Mouse (Mus musculus): ENCODE measurements around the gene Actl6b.

Actl6b gene

DNA sequence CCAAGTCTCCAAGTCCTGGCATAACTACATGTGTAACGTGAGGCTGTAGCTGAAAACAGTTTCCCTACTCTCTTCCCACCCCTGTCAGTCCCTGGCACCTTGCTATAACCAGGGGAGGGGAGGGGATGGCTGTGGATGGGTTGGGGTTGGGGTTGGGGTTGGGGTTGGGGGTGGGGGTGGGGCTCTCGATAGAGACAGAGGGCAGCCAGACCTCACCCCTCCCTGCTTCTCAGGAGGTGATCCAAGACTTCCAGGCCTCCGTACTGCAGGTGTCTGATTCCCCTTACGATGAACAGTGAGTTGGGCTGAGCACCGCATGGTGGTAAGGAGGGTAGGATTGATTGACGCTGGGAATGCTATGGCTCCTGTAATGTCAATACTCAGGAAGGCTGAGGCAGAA is 12.4 kb downstream of the Actl6b start:
- no peak for DNase-seq

DNA sequence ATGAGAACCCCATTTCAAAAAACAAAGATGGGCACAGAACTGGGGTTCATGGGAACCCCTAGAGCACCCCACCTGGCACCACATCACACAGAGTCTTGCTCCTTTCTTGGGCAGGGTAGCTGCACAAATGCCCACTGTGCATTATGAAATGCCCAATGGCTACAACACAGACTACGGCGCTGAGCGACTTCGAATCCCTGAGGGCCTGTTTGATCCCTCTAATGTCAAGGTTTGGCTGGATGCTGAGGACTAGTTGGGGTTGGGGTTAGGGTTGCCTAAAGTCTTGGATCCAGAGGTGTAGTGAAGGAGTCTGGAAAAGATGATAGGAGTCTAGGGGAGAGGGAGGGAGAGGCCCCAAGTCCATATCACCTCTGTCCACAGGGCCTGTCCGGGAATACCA is 13.1 kb downstream of the Actl6b start:
- no peak for DNase-seq

DNA sequence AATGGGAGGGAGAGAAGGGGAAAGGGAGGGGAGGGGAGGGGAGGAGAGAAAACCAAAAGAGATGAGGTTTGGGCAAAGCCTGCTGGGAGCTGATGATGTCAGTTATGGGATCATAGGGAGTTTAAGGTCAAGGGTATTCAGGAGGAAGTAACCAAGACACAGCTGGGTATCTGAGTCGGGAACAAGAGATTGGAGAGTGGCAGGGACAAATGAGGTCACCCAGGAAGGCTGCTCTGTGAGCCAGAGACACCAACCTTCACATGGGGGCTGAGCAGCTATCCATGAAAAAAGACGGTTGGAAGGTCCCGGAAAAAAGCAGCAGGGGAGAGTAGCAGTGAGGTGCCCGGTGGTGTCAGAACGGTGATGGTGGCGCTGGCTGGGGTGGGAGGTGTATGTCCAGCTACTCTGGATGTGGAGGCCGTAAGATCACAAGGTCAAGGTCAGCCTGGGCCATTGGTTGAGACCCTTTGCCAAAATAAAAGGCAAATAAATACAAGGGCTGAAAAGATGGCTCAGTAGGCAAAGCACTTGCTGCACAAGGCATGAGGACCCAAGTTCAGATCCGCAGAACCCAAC is 15.0 kb downstream of the Actl6b start:
- DNase-seq, result no peak

DNA sequence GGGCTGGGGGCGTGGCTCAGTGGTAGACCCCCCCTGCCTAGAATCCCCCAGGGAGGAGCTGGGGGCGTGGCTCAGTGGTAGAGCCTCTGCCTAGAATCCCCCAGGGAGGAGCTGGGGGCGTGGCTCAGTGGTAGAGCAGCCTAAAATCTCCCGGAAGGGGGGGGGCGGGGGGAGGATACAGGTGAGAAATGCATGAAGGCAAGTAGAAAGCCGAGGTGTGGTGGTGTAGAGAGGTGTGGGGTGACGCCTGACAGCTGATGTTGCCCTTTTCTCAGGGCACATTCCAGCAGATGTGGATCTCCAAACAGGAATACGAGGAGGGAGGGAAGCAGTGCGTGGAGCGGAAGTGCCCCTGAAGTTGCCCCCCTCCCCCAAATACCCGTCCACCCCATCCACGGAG is 15.7 kb downstream of the Actl6b start:
- DNase-seq, result no peak

DNA sequence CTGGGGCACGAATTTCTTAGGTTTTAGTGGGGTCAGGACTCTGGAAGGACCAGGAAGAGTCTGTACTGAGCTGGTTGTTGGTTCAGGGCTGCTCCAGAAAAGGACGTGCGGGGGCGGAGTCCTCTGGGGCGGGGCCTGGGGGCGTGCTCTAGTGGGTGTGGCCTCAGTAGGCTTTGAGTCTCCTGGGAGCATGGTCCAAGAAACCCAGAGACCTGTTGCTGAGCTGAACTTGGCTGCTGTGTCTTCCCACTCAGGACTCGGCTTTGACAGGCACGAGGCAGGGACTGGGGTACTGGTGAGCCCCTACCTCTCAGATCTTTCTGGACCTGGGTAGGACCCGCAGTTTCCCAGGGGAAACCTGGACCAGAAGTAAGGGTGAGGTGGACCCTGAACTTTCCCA is 16.3 kb downstream of the Actl6b start, which contains the start of gene Tfr2:
Tfr2 (plus strand) TSS at position 176 of the 400 bp plus-strand sequence.
- peak; percentile 60 to 82 for DNase-seq

DNA sequence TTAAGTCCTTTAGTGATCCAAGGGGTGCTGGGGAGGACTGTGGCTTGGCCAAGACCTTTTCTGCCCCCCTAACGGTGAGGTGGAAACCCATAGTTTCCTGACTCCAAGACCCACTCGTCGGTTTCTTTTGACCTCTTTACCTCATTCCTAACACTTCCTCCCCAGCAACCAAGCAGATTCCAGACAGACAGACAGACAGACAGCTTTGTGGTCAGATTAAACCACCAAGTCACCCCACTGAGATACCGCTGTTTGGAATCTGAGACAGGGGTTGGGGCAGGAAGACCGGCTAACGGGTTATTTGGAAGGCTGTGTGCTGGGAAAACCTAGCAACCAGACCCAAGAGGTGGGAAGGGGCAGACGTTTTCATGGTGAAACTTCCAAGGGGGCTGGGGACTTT is 16.9 kb downstream of the Actl6b start:
- no peak for DNase-seq

DNA sequence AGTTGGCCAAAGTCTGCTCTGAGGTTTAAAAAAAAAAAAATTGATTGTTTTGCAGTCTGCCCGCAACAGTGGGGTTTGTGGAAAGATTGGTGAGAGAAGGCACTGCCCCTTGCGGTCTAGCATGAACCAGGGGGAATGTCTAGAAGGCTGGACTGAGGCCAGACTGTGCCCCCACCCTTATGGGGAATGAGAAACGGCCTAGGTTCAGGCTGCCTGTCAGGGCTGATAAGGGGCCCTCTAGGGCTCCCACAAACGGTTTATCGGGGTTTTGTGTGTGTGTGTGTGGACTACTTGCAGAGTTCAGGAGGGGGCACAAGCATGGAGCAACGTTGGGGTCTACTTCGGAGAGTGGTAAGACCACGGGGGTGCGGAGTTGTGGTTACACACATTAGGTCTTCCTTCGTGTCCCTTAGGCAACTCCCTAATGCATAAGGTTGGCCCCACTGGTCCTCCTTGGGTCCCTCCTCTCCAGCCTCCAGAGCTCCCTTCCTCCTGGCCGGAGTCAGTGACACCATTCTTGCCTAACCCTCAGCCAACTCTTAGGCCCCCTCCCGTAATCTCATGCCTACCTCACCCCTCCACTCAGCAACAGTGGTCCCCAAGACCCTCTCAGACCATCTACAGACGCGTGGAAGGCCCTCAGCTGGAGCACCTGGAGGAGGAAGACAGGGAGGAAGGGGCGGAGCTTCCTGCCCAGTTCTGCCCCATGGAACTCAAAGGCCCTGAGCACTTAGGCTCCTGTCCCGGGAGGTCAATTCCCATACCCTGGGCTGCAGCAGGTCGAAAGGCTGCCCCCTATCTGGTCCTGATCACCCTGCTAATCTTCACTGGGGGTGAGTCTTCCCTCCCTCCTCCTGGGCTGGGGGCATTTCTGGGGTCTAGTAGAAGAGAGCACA is 17.6 kb downstream of the Actl6b start:
- DNase-seq, result no peak

DNA sequence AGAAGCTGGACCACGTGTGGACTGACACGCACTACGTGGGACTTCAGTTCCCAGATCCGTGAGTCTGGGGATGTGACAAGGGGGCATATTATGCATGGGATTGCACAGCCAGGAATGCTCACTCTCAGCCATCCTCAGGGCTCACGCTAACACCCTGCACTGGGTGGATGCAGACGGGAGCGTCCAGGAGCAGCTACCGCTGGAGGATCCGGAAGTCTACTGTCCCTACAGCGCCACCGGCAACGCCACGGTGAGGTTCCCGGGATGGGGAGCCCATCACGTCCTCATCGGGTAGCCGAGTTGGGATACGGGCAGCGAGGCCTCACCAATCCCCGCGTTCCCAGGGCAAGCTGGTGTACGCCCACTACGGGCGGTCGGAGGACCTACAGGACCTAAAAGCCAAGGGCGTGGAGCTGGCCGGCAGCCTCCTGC is 21.2 kb downstream of the Actl6b start:
- peak; percentile 27 to 58 for DNase-seq

DNA sequence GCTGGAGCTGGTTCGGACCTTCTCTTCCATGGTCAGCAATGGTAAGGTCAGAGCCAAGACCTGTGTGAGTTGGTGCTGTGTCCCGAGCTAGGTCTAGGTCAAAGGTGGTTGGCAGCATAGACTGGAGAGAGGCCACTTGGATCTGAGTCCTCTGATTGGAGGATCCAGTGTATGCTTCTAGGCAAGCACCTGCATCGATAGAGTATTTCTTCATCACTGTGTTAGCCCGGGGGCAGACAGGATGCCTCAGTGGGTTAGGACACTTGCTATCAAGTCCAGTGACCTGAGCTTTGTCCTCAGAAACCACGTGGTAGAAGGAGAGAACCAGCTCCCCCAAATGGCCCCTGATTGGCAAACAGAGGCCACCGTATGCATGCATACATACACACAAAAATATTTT is 26.9 kb downstream of the Actl6b start:
- no peak for DNase-seq

DNA sequence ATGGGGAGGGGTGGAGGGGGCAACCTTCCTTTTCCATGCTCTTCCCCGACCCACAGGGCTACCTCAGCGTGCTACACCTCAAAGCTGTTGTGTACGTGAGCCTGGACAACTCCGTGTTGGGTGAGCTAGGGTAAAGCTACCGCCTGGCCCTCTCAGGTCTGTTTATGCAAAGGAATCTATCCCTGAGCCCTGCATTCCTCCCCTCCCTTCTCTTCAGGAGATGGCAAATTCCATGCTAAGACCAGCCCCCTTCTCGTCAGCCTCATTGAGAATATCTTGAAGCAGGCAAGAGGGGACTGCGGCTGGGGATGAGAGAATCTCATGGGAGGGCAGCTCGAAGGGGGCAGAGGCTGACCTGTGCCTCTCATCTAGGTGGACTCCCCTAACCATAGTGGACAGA is 29.4 kb downstream of the Actl6b start:
- DNase-seq, result no peak

DNA sequence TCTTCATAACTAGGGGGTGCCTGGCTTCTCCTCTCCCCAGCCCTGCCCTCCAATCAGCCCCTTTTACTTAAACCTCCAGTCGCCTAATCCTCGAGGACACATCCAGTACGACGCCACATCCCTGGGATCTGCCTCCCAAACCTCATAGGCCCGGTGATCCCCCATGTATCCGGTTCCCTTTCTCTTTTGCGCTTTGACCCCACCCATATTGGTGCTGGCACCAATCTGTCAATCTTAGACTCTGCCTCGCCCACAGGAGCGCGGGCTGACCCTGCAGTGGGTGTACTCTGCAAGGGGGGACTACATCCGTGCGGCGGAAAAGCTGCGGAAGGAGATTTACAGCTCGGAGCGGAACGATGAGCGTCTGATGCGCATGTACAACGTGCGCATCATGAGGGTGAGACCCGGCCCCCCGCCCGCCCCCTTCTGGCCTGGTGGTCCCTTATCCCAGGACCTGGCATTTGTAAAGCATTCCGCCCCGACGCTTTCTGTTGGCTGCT is 30.4 kb downstream of the Actl6b start:
- DNase-seq, result no peak

DNA sequence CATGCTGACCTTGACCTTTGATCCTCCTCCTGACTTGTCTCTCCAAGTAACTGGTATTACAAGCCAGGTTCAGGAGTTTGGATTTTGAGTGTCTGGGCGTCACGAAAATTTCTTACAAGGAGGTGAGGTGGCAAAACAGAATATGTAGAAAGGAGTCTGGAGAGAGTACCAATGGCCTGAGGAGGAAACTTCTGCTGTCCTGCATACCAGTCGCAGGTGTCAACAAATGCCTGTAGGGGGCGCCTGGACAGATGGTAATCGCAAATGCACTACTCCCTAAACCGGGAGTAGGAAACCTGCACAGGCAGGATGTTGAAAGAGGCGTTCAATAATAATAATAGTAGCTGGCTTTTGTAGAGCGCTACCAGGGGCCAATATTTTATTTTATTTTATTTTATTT is 31.7 kb downstream of the Actl6b start:
- peak; percentile 80 to 89 for DNase-seq

DNA sequence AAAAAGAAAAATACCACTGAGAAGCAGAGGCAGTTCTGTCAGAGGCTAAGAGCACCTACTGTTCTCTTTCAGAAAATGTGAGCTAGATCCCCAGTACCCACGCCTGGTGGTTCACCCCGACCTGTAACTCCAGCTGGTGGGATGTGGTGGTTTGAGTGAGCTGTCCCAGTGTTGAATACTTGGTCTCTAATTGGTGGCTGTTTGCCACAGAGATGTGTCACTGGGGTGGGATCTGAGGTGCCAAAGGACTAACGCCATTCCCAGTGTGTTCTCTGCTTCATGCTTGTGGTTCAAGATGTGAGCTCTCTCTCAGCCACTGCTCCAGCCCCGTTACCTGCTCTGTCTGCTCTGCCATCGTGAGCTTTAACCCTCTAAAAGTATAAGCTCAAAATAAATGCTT is 37.2 kb downstream of the Actl6b start:
- DNase-seq, result no peak

DNA sequence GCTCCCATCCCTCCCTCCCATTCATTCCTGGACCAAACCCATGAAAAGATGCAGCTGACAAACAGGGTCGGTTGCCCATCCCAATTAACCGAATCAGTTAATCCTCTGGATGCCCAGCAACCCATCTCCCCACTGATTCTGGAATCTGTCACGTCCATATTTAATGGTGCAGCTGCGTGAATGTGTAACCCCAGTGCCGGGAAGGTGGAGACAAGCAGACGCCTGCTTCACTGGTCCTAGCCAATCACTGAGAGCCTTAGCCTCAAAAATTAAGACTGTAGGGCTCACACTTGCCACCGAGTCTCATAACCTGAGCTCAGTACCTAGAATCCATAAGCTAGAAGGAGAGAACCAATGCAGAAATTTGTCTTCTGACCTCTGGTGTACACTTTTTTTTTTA is 42.6 kb downstream of the Actl6b start:
- DNase-seq, result no peak

DNA sequence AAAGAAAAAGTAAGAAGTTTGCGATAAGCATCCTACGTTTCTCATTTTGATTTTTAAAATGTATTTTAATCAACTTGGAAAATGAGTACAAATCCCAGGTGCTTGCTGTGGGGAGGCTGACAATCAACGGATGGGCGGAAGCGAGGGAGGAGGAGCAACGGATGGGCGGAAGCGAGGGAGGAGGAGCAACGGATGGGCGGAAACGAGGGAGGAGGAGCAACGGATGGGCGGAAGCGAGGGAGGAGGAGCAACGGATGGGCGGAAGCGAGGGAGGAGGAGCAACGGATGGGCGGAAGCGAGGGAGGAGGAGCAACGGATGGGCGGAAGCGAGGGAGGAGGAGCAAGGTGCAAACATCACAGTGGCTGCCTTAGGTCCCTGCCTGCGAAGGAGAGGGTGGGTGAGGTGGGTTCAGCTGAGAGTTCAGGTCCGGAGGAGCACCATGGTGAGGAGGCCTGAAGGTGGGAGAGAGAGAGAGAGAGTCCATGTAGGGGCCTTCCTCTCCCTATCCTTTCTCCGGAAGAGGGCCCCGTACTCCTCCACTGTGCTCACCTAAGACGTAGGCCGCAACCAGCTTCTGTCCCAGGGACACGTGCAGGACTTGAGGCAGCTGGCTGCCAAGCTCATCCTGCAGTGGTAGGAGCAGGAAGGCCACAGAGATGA is 43.4 kb downstream of the Actl6b start:
- peak in 1 of 2 experiments; percentile 22 for DNase-seq

DNA sequence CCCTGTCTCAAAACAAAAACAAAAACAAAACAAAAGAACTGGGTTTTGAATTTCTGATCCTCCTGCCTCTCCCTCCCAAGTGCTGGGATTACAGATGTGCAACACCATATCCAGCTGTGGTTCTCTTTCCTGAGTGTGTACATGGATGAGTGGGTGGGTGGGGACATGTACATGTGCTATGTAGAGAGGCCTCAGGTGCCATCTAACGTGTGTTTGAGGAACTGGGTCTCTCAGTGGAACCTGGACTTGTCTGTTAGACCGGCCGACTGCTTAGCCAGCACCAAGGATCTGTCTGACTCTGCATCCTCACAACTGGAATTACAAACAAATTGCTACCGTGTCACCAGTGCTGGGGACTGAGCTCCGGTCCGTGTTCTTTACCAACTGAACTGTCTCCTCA is 44.3 kb downstream of the Actl6b start:
- DNase-seq, result no peak

DNA sequence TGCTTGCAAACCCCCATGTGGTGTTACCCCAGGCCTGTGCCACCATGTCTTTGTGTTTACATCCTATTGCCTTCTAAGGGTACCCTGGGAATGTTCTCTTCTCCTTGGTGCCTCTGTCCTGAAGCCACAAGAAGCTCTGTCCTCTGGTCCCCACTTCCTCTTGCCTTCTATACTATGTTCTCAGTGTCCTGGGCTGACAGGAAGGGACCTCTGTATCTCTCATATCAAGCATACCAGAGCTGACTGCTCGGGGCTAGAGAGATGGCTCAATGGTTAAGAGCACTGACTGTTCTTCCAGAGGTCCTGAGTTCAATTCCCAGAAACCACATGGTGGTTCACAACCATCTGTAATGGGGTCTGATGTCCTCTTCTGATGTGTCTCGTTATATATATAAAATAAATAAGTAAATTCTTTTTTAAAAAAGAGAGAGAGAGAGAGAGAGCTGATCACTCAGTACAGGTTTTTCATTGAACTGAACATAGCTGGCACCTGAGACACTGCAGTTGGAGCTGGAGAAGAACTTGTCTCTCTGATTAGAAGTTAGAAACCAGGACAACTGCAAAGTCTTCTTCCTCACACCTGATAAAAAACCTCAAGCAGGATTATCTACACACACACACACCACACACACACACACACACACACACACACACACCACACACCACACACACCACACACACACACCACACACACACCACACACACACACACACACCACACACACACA is 44.9 kb downstream of the Actl6b start:
- no peak for DNase-seq

DNA sequence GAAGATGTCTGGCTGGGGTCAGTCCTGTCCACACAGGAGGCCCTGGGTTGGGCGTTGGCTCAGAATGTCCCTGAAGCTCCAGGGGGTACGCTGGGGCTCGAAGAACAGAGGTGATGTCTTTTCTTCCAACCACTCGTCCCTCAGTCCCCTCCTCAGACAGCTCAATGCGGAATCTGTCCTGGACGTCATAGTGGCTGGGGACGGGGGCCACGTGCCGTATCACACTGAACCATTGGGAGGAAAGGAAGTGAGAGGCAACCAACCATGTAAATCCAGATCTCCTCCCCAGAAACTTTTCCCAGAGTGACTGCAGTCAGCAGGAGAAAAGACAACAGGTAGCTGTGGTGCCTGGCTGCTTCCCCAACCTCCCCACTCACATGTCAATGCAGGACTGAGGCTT is 46.3 kb downstream of the Actl6b start:
- peak in 1 of 2 experiments; percentile 19 for DNase-seq

DNA sequence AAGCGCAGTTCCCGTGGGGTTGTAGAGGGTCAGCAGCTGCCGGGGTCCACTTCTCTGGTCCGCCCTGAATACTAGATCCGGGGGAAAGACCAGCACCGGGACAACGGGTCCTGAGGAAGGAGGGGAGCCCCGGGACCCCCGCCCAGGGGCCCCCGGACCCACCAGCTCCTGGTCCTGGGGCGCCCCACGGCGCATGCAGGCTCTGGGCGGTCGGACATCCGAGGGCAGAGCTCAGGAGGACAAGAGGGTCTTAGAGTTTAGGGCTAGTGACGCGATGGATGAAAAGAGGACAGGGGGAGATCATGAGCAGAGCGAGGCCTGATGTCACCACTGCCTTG is 46.9 kb downstream of the Actl6b start:
- no peak for DNase-seq

DNA sequence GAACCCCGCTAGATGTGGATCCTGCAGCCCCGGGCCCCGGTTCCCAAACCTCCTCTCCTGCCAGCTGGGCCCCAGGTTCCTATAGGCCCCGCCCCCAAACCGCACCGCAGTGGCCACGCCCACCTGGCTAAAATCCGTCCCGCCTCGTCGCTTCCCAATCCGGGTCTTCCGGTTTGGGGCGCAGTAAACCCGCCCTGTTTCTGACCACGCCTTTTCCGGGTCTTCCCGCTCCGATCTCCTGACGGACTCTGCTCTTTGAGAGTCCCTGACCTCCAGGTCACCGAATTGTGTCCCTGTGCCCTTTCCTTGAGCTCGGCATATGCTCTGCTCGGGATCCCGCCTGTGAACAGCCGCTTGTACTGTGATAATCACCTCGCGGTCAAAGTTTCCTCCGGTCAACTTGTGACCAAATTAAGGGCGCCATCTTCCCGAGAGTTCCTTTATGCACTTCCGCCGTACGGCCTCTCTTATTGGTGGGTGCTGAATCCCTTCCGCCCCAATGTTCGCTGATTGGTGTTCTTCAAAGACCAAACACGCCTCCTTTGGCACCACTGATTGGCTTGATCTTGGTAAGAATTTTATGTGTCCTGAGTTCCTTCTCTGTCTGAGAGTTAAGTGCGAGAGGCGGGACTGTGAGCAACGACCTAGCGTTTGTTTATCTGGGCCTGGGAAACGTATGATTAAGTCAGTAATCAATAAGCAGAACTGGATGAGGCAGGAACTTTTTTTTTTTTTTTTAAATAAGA is 47.5 kb downstream of the Actl6b start, which contains the start of gene Mospd3:
Mospd3 (minus strand) TSS at position 440 of the 746 bp plus-strand sequence.
- peak; percentile 98 to 99 for DNase-seq

DNA sequence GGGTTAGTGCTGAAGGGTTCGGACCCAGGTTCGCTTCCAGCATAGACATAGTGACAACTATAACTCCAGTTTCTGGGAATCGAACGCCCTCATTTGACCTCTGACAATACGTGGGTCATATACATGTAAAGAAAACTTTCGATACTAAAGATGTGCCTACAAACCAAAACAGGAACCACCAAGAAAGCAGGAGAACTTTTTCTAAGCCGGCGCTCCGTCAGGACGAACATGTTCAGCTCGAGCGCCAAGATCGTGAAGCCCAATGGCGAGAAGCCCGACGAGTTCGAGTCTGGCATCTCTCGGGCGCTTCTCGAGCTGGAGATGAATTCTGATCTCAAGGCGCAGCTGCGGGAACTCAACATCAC is 48.0 kb downstream of the Actl6b start:
- peak in 1 of 2 experiments; percentile 59 for DNase-seq

Measured in kidney, postnatal 36 days (tissue).